Mouse (Mus musculus) midbrain, embryonic 12.5 days (tissue): ENCODE results near the gene Mospd2. TPM values are rescaled to one million over a fixed set of nuclear protein-coding genes. Genes with fewer than 3 reads are reported as not detected.

Source experiments
- ATAC-seq: fragments of 200-750 bp; cut with Nextera tagmentation; 2 replicates; pipeline ENCODE4 v1.8.0; 2017; ENCODE audit warnings: low read depth, moderate TSS enrichment, moderate library complexity; ENCODE audit not compliant: low FRiP score
- H3K27ac ChIP-seq: fragments of 300-500 bp; sonication (generic); replicated peaks from 2 replicates; pipeline ENCODE4 v1.5.1; 2016; ENCODE audit warnings: mild to moderate bottlenecking
- H3K27me3 ChIP-seq: fragments of 300-500 bp; sonication (generic); 2 replicates; pipeline ENCODE4 v1.6.1; 2016; ENCODE audit warnings: mild to moderate bottlenecking
- H3K36me3 ChIP-seq: fragments of 300-500 bp; sonication (generic); 2 replicates; pipeline ENCODE4 v1.6.1; 2016
- H3K4me1 ChIP-seq: fragments of 300-500 bp; sonication (generic); 2 replicates; pipeline ENCODE4 v1.6.1; 2016
- H3K4me2 ChIP-seq: fragments of 300-500 bp; sonication (generic); replicated peaks from 2 replicates; pipeline ENCODE4 v1.6.1; 2016; ENCODE audit warnings: mild to moderate bottlenecking, moderate library complexity
- H3K4me3 ChIP-seq: fragments of 300-500 bp; sonication (generic); 2 replicates; pipeline ENCODE4 v1.5.1; 2016; ENCODE audit warnings: mild to moderate bottlenecking
- H3K9ac ChIP-seq: fragments of 300-500 bp; sonication (generic); replicated peaks from 2 replicates; pipeline ENCODE4 v1.6.1; 2016; ENCODE audit warnings: mild to moderate bottlenecking, moderate library complexity
- H3K9me3 ChIP-seq: fragments of 300-500 bp; sonication (generic); 2 replicates; pipeline ENCODE4 v1.6.1; 2016; ENCODE audit warnings: mild to moderate bottlenecking
- WGBS: fragments of 180-500 bp; shearing (Covaris S2); methylation state at CpG from one replicate; pipeline ENCODE4 v1.1.7; 2016; 5-methylcytosine and 5-hydroxymethylcytosine counted together
- polyA plus RNA-seq: library from polyadenylated mRNA; unstranded; fragments of >200 nt; fragmentation: Nextera tagmentation; extraction: Ambion mirVana; gene quantifications from 2 replicates; pipeline ENCODE4 v1.2.1, GENCODE M21; 2016

The Mospd2 gene
- polyA plus RNA-seq, result 17.3 and 18.6 TPM in 2 replicates

DNA sequence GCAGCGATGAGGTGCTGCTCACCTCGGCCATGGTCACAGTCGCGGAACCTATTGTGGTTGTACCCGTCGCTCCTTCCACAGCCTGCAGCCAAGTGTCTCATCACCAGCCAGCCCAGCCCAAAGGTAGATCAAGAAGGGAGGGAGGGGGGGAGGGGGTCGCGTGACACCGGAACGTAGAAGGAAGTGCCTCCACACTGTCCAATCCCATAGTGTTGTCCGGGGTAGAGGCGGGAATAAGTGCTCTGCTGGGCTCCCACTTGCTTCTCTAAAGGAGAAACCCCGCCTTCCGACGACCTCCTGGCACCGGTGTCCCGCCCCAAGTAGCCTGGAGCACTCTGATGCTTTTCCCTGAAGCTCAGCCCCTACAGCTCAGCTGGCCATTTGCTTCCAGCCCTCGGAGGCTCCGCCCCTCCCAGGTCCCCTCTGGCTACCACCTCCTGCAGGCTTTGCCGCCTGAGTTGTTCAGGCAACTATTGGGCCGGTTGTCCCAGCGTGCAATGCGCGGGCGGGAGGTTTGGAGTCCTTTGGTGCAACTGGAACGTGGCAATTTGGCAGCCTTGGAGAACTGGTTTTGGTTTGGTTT lies at the start of gene Mospd2, which contains the start of gene Fancb:
TSS of gene Mospd2 (minus strand) at position 183 of the 583 bp plus-strand sequence.
TSS of gene Fancb (plus strand) at position 400 of the 583 bp plus-strand sequence.
- Histone ChIP-seq H3K4me2 (peak within 1 kb of the TSS; percentile 55), H3K4me1 (no peaks in the 10 kb centered on the region), H3K36me3 (no peaks in the 10 kb centered on the region), H3K4me3 (peak within 1 kb of the TSS; percentile 48), H3K27me3 (peaks cover 11% of the 10 kb centered on the region; the same call in 1 of the 2 replicates), H3K9ac (peak within 1 kb of the TSS; percentile 40; the same call in 1 of the 2 replicates), H3K9me3 (no peaks in the 10 kb centered on the region), H3K27ac (no peak within 1 kb of the TSS)
- peak; percentile 100 for ATAC-seq
- WGBS, result 22% methylated on average over 24 of the region's 26 CpGs

DNA sequence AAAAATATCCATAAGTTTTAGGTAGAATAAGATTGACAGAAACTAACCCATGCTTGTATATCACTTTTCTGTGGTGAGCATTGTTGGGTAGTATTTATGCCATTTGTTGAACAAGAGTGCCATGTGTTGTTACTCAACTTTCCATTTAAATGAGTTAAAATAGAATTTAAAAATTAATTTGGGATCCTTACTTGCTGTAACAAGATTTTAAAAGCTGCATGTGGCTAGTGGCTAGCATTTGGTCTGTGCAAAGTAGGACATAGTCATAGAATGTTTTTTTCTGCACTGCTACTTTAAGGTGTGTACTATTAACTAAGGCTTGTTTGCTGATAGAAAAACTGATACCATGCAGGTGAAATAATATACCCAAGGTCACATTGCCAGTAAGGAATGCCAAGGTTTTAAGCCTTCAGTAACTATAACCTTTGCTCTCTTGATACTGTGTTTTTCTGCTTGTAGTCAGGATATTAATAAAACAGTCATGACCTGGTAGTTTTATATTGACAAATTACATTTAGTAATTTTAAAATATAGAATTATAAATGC lies 24.7 kb upstream of the Mospd2 start, which contains the start of gene Gm17604:
TSS of gene Gm17604 (minus strand) at position 51 of the 546 bp plus-strand sequence.
- H3K9ac ChIP-seq, result no peak within 1 kb of the TSS
- no peak for ATAC-seq

GRCm38 (mm10) chrX:165003141-165003540 lies 23.0 kb upstream of the Mospd2 start:
- H3K9me3 ChIP-seq, result no peaks in the 10 kb centered on the region
- WGBS, result 40% methylated on average over 4 of the region's 4 CpGs
- no peaks in the 10 kb centered on the region for H3K27me3 ChIP-seq
- no peak overlapping the region for H3K4me2 ChIP-seq
- H3K4me3 ChIP-seq, result no peak overlapping the region
- no peak overlapping the region for H3K27ac ChIP-seq
- H3K9ac ChIP-seq, result no peak overlapping the region
- no peaks in the 10 kb centered on the region for H3K36me3 ChIP-seq
- no peaks in the 10 kb centered on the region for H3K4me1 ChIP-seq
- no peak for ATAC-seq

More for the DNA sequence above, 24.7 kb upstream of the Mospd2 start, which contains the start of gene Gm17604:
- Histone ChIP-seq H3K9me3 (no peaks in the 10 kb centered on the region), H3K4me1 (no peaks in the 10 kb centered on the region), H3K4me2 (no peak within 1 kb of the TSS), H3K36me3 (no peaks in the 10 kb centered on the region), H3K4me3 (no peak within 1 kb of the TSS), H3K27ac (no peak within 1 kb of the TSS), H3K27me3 (no peaks in the 10 kb centered on the region)

DNA sequence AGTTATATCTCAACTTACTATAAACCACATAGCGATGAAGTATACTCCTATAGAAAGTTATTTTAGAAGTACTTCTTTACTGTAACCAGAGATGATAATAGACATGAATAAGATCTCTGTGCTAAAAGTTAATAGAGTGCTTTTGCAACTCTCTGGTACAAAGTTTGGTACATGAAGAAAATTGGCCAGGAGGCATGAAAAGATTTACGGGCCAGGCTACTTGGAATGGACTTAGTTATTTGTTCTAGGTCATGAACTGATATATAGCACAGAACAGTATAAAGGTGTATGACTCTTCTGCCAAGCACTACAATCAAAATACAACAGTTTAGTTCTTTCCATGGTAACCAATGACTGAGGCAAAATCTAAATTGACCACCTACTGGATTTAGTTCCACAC lies 1.3 kb downstream of the Mospd2 start:
- ATAC-seq, result no peak
- Histone ChIP-seq H3K27me3 (peaks cover 11% of the 10 kb centered on the region; the same call in 1 of the 2 replicates), H3K4me1 (no peaks in the 10 kb centered on the region), H3K9me3 (no peaks in the 10 kb centered on the region), H3K4me2 (peak overlapping the region; percentile 55; the same call in 1 of the 2 replicates), H3K27ac (no peak overlapping the region), H3K4me3 (no peak overlapping the region), H3K36me3 (no peaks in the 10 kb centered on the region), H3K9ac (no peak overlapping the region)
- WGBS, result 93% methylated on average over 2 of the region's 2 CpGs

DNA sequence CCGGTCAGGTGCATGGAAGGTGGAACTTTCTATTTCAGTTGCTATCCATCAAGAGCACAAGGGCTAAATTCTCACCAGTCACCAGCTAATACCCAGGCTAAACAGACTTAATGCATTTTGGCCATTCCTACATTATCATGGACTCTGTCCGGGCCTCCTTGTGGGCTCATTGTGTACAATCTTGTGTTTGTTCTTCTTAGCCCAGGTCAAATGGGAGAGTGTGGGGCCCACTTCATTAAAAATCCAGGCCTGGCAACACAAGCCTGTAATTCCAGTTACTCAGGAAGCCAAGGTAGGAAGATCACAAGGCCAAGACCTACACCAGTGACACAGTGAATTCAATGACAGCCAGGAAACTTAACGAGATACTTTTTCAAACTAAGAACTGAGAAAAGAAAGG lies 9.0 kb downstream of the Mospd2 start:
- ATAC-seq, result no peak
- H3K4me2 ChIP-seq, result no peak overlapping the region
- WGBS, result 88% methylated on average over 3 of the region's 3 CpGs
- no peaks in the 10 kb centered on the region for H3K4me1 ChIP-seq
- H3K9me3 ChIP-seq, result no peaks in the 10 kb centered on the region
- H3K27ac ChIP-seq, result no peak overlapping the region
- no peaks in the 10 kb centered on the region for H3K36me3 ChIP-seq
- H3K9ac ChIP-seq, result no peak overlapping the region
- no peak overlapping the region for H3K4me3 ChIP-seq
- peaks cover 3% of the 10 kb centered on the region; the same call in 1 of the 2 replicates for H3K27me3 ChIP-seq

DNA sequence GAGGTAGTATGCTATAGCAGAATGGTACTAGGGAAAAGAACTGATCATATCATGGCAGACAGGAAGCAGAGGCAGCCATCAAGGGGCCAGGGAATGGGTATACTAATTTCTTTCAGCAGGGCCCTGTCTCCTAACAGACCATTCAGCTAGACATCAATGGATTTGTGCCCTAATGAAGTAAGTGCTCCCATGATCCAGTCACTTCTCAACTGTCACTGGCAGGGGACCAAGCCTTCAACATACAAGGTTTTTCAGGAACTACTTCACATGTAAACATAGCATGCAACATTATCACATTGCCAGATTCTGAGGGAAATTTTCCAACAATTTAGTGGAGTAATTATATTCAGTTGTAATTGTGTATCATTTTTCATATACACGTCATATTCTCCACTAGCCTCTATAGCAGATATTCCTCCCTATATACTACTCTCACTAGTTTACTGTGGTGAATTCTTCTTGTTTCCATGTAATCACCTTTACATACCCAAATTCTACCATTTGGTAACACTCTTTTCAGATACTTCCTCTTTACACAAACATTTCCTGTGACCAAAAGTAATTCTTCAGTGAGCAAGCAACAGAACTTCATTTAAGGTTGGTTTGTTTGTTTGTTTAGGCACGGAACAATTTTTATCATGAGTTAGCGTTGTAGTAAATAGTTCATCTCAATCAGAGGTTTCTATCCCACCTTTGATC lies 14.3 kb downstream of the Mospd2 start:
- H3K36me3 ChIP-seq, result no peaks in the 10 kb centered on the region

GRCm38 (mm10) chrX:164952601-164953375 lies 27.4 kb downstream of the Mospd2 start:
- no peaks in the 10 kb centered on the region for H3K27me3 ChIP-seq
- no peak overlapping the region for H3K27ac ChIP-seq
- H3K4me2 ChIP-seq, result no peak overlapping the region
- H3K4me3 ChIP-seq, result no peak overlapping the region
- H3K36me3 ChIP-seq, result no peaks in the 10 kb centered on the region
- no peak overlapping the region for H3K9ac ChIP-seq
- no peaks in the 10 kb centered on the region for H3K4me1 ChIP-seq
- H3K9me3 ChIP-seq, result no peaks in the 10 kb centered on the region
- no peak for ATAC-seq
- 84% methylated on average over 5 of the region's 5 CpGs for whole genome bisulfite sequencing

More for the DNA sequence above, 14.3 kb downstream of the Mospd2 start:
- Histone ChIP-seq H3K4me2 (no peak overlapping the region), H3K4me1 (no peaks in the 10 kb centered on the region), H3K4me3 (no peak overlapping the region), H3K27me3 (no peaks in the 10 kb centered on the region; the same call in 1 of the 2 replicates), H3K9me3 (no peaks in the 10 kb centered on the region), H3K27ac (no peak overlapping the region), H3K9ac (no peak overlapping the region)
- no peak for ATAC-seq
- WGBS, result 88% methylated on average over 3 of the region's 3 CpGs

DNA sequence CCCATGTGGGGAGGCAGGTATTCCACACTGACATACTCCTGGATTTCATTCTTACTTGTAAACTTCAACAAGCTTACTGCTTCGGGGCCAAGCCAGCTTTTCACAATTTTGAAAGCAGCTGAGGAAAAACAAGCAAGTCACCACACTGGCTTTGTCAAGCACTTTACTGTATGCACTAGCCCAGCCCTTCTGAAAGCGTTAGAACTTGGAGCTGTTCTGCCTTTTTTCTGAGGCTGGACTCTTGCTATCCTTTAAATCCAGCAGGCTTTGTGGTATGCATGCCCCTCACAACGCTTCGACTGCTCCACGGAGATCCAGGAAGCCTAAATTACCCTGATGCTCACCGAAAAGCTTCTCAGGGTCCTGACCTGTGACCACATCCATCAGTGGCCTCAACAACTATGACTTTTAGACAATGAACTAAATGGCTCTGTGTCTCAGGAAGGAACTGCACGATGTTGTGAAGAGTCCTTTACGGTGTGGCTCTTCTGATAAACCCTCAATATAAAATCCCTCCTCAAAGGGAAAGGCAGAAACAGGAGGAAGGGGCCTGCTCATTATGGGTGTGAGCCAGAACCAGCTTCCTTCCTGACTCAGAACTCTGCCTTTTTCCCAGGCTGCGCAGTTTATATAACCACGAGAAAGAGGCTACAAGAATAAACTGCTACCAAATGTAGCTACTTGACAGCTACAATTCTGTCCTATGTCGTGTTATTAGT lies 28.2 kb downstream of the Mospd2 start:
- WGBS, result 77% methylated on average over 11 of the region's 11 CpGs
- no peak overlapping the region for H3K4me2 ChIP-seq
- no peak for ATAC-seq
- no peaks in the 10 kb centered on the region for H3K27me3 ChIP-seq
- no peaks in the 10 kb centered on the region for H3K36me3 ChIP-seq
- H3K9ac ChIP-seq, result no peak overlapping the region
- no peak overlapping the region for H3K4me3 ChIP-seq
- no peaks in the 10 kb centered on the region for H3K4me1 ChIP-seq
- H3K9me3 ChIP-seq, result no peaks in the 10 kb centered on the region
- H3K27ac ChIP-seq, result no peak overlapping the region

DNA sequence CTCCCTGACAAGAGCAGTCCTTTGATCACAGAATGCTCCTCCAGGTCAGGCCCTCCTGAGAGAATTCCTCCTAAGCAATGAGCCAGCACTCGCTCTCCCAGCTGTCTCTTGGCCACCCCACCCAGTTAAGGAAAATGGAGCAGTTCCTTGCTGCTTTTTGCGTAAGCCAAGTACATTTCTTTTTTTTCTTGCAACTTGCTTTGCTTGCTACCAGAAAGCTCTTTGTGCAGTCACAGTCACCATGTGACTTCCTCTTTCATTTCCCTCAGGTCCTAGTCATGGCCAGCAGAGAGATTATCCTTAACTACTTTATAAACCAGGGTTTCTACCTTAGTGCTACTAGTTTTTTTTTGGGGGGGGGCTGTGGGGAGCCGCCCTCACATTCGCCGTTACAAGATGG lies 38.6 kb downstream of the Mospd2 start:
- H3K4me1 ChIP-seq, result no peaks in the 10 kb centered on the region
- no peak overlapping the region for H3K27ac ChIP-seq
- peaks cover 9% of the 10 kb centered on the region; the same call in 1 of the 2 replicates for H3K36me3 ChIP-seq
- no peak overlapping the region for H3K4me3 ChIP-seq
- H3K9me3 ChIP-seq, result no peaks in the 10 kb centered on the region
- no peak overlapping the region for H3K9ac ChIP-seq
- no peak for ATAC-seq
- H3K4me2 ChIP-seq, result no peak overlapping the region
- H3K27me3 ChIP-seq, result no peaks in the 10 kb centered on the region
- 91% methylated on average over 5 of the region's 5 CpGs for WGBS

DNA sequence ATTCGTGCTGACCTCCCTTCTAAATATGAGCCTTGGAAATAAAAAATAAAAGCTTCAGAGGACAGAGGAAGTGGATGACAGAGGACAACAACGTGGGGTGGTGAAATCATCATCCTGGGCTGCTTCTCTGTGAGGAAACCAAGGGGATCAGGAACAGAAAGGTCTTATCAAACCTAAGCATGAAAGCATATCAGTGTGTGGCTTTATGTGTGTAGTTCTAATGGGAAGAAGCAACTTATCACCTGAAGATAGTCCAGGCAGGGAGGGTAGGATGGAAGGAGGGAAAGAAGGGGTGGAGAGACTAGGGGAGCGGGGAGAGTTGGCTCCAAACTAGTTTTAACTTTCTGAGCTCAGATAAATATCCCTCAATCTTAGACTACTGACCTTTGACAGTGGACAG lies 67.2 kb downstream of the Mospd2 start:
- no peak overlapping the region for H3K4me3 ChIP-seq
- no peak overlapping the region for H3K4me2 ChIP-seq
- no peaks in the 10 kb centered on the region for H3K4me1 ChIP-seq
- H3K9ac ChIP-seq, result no peak overlapping the region
- 0 out of 2 replicates have a peak, but pooled peaks cover 4% of the 10 kb centered on the region for H3K27me3 ChIP-seq
- H3K36me3 ChIP-seq, result no peaks in the 10 kb centered on the region
- no peaks in the 10 kb centered on the region for H3K9me3 ChIP-seq
- WGBS, result 70% methylated on average over 3 of the region's 3 CpGs
- H3K27ac ChIP-seq, result no peak overlapping the region
- ATAC-seq, result no peak

- Histone ChIP-seq H3K27ac (no peak overlapping the region), H3K4me2 (no peak overlapping the region), H3K36me3 (no peaks in the 10 kb centered on the region), H3K4me1 (no peaks in the 10 kb centered on the region), H3K9me3 (no peaks in the 10 kb centered on the region), H3K9ac (no peak overlapping the region), H3K27me3 (0 out of 2 replicates have a peak, but pooled peaks cover 4% of the 10 kb centered on the region), H3K4me3 (no peak overlapping the region)
- ATAC-seq, result no peak
- WGBS, result 83% methylated on average over 4 of the region's 4 CpGs
Observed at GRCm38 (mm10) chrX:164912186-164912585, 68.0 kb downstream of the Mospd2 start.
